Mouse (Mus musculus) liver, embryonic 16.5 days (tissue): ENCODE data around the gene Rpl19. TPM values are rescaled to one million over a fixed set of nuclear protein-coding genes. Genes with fewer than 3 reads are reported as not detected.

ENCODE experiments used
- ATAC-seq: fragments of 200-750 bp; cut with Nextera tagmentation; 2 replicates; pipeline ENCODE4 v1.8.0; 2017; ENCODE audit warnings: low read depth, mild to moderate bottlenecking, moderate number of reproducible peaks, moderate library complexity
- H3K27ac ChIP-seq: fragments of 300-500 bp; sonication (generic); 2 replicates; pipeline ENCODE4 v1.5.1; 2014; ENCODE audit warnings: mild to moderate bottlenecking, low read length
- H3K27me3 ChIP-seq: fragments of 300-500 bp; sonication (generic); 2 replicates; pipeline ENCODE4 v1.6.1; 2014; ENCODE audit warnings: low read depth, low read length, mixed read lengths; ENCODE audit not compliant: control insufficient read depth, insufficient read depth
- H3K36me3 ChIP-seq: fragments of 300-500 bp; sonication (generic); 2 replicates; pipeline ENCODE4 v1.6.1; 2014; ENCODE audit warnings: mild to moderate bottlenecking; ENCODE audit not compliant: control insufficient read depth, insufficient read depth
- H3K4me1 ChIP-seq: fragments of 300-500 bp; sonication (generic); 2 replicates; pipeline ENCODE4 v1.6.1; 2014; ENCODE audit warnings: low read depth, low read length, mixed read lengths; ENCODE audit not compliant: control insufficient read depth
- H3K4me2 ChIP-seq: fragments of 300-500 bp; sonication (generic); 2 replicates; pipeline ENCODE4 v1.6.1; 2014; ENCODE audit warnings: low read depth, low read length, mixed read lengths
- H3K4me3 ChIP-seq: fragments of 300-500 bp; sonication (generic); 2 replicates; pipeline ENCODE4 v1.5.1; 2014; ENCODE audit warnings: low read depth, mild to moderate bottlenecking, low read length
- H3K9ac ChIP-seq: fragments of 300-500 bp; sonication (generic); 2 replicates; pipeline ENCODE4 v1.6.1; 2014; ENCODE audit warnings: low read depth, low read length
- H3K9me3 ChIP-seq: fragments of 300-500 bp; sonication (generic); replicated peaks from 2 replicates; pipeline ENCODE4 v1.6.1; 2016; ENCODE audit warnings: low read length; ENCODE audit not compliant: control insufficient read depth
- WGBS: fragments of 180-500 bp; shearing (Covaris S2); extraction: QIAGEN DNeasy Blood & Tissue Kit; methylation state at CpG from one replicate; pipeline ENCODE4 v1.1.7; 2014; ENCODE audit not compliant: insufficient replicate concordance; 5-methylcytosine and 5-hydroxymethylcytosine counted together
- polyA plus RNA-seq: library from polyadenylated mRNA; unstranded; fragments of >200 nt; fragmentation: Nextera tagmentation; extraction: Ambion mirVana; gene quantifications from 2 replicates; pipeline ENCODE4 v1.2.1, GENCODE M21; 2015

Gene Rpl19
- polyA plus RNA-seq, 1 experiment from 2014 or later = 478 TPM

- Histone ChIP-seq H3K4me3 (no peak overlapping the region), H3K4me2 (no peak overlapping the region), H3K27ac (no peak overlapping the region), H3K4me1 (peaks cover 21% of the 10 kb centered on the region), H3K9ac (no peak overlapping the region), H3K36me3 (peaks cover 11% of the 10 kb centered on the region), H3K27me3 (peaks cover 21% of the 10 kb centered on the region), H3K9me3 (no peaks in the 10 kb centered on the region)
- 53% methylated on average over 3 of the region's 3 CpGs for WGBS
- no peak for ATAC-seq
These were observed 2.0 kb upstream of the Rpl19 start for GRCm38 (mm10) chr11:98024516-98024915.

GRCm38 (mm10) chr11:98026248-98026569 lies 301 bp upstream of the Rpl19 start:
- H3K4me2 ChIP-seq = peak overlapping the region; percentile 94
- no peak for ATAC-seq
- peaks cover 21% of the 10 kb centered on the region for H3K4me1 ChIP-seq
- H3K27me3 ChIP-seq = peaks cover 17% of the 10 kb centered on the region
- H3K36me3 ChIP-seq = peaks cover 27% of the 10 kb centered on the region
- no peaks in the 10 kb centered on the region for H3K9me3 ChIP-seq
- 9% methylated on average over 15 of the region's 15 CpGs for WGBS
- H3K4me3 ChIP-seq = peak overlapping the region; percentile 98
- peak overlapping the region; percentile 80 for H3K27ac ChIP-seq
- H3K9ac ChIP-seq = peak overlapping the region; percentile 97

GRCm38 (mm10) chr11:98027297-98027688 lies 783 bp downstream of the Rpl19 start:
- WGBS = under 1% methylated on average over 18 of the region's 18 CpGs
- H3K4me3 ChIP-seq = peak overlapping the region; percentile 98
- H3K4me2 ChIP-seq = peak overlapping the region; percentile 94
- H3K9me3 ChIP-seq = no peaks in the 10 kb centered on the region
- peak overlapping the region; percentile 80 for H3K27ac ChIP-seq
- peaks cover 13% of the 10 kb centered on the region for H3K4me1 ChIP-seq
- peaks cover 6% of the 10 kb centered on the region for H3K27me3 ChIP-seq
- no peak for ATAC-seq
- peak overlapping the region; percentile 97 for H3K9ac ChIP-seq
- peaks cover 27% of the 10 kb centered on the region for H3K36me3 ChIP-seq

- Histone ChIP-seq H3K4me3 (peak overlapping the region; percentile 98), H3K27me3 (peaks cover 1% of the 10 kb centered on the region; the same call in 1 of the 2 replicates), H3K4me2 (peak overlapping the region; percentile 94), H3K9ac (peak overlapping the region; percentile 97), H3K27ac (peak overlapping the region; percentile 80; the same call in 1 of the 2 replicates), H3K9me3 (no peaks in the 10 kb centered on the region), H3K4me1 (peaks cover 10% of the 10 kb centered on the region), H3K36me3 (peaks cover 27% of the 10 kb centered on the region)
- ATAC-seq = no peak
- 7% methylated on average over 7 of the region's 7 CpGs for WGBS
These were observed 1.3 kb downstream of the Rpl19 start for GRCm38 (mm10) chr11:98027785-98028184.

DNA sequence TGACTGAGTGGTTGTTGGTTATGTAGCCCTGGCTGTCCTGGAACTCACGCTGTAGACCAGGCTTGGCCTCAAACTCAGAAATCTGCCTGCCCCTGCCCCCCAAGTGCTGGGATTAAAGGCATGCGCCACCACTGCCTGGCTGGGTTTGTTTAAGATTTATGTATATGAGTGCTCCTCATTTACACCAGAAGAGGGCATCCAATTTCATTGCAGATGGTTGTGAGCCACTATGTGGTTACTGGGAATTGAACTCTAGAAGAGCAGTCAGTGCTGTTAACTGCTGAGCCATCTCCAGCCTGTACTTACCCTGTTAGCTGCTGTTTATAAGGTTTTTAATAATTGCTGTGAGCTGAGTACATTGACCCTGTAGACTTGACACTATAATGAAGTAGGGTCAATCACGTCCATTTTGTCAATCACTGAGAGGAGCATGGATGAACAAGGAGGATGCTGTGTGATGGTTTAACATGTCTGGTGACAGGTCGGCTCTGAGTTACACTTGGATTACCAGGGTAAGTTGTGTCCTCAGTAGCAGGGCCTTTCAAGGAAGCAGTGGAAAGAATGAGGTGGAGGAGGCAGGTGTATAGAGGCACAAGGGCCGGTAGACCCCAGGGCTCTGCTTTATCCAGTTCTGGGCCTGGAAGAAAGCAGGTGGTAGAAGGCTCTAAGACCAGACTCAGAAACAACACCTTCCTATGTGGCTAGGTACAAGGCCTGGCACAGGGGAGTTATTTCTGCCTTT lies 4.4 kb downstream of the Rpl19 start:
- peaks cover 27% of the 10 kb centered on the region for H3K36me3 ChIP-seq
- peaks cover 10% of the 10 kb centered on the region for H3K27me3 ChIP-seq
- H3K9ac ChIP-seq = no peak overlapping the region
- no peak overlapping the region for H3K4me3 ChIP-seq
- no peak overlapping the region for H3K4me2 ChIP-seq
- no peak overlapping the region for H3K27ac ChIP-seq
- H3K4me1 ChIP-seq = peaks cover 7% of the 10 kb centered on the region
- 60% methylated on average over 5 of the region's 5 CpGs for WGBS
- no peaks in the 10 kb centered on the region for H3K9me3 ChIP-seq
- ATAC-seq = no peak

DNA sequence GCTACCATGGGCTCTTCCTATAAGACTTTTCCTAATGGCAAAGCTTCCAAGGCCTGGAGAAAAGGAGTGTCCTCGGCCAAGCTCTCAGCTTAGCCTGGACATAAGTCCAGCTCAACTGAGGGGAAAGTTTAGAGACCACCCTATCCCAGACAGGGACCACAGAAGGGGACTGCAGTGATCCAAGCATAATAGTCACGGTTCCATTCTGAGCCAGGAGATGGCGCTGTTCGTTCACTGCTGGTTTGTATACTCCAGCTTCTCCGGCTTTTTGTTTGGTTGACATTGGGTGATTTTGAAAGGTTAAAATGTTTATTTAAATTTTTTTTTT lies 4.9 kb downstream of the Rpl19 start:
- H3K27me3 ChIP-seq = peaks cover 16% of the 10 kb centered on the region
- 16% methylated on average over 5 of the region's 5 CpGs for WGBS
- H3K4me2 ChIP-seq = no peak overlapping the region
- no peak for ATAC-seq
- H3K4me1 ChIP-seq = peaks cover 7% of the 10 kb centered on the region
- H3K36me3 ChIP-seq = peaks cover 27% of the 10 kb centered on the region
- H3K4me3 ChIP-seq = no peak overlapping the region
- no peak overlapping the region for H3K9ac ChIP-seq
- H3K9me3 ChIP-seq = no peaks in the 10 kb centered on the region
- no peak overlapping the region for H3K27ac ChIP-seq

DNA sequence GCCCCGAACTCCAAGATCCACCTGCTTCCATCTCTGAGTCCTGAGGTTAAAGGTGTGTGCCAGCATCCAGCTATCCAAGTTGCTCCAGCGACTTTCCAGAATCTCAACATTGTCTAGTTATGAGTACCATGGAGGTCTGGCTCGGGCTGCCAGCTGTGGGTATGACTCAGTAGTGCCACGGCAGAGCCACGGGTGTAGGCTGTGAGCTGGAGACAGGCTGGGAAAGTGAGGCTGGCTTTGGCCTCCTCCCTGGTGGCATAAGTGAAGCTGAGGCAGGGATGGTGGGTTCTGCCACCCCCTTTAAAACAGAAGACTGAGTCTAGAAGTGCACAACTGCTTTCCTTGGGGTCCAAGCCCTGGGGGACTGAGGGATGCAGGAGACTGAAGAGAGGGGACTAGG lies 7.6 kb downstream of the Rpl19 start:
- H3K27ac ChIP-seq = no peak overlapping the region
- WGBS = 62% methylated on average over 5 of the region's 5 CpGs
- H3K4me2 ChIP-seq = no peak overlapping the region
- H3K9me3 ChIP-seq = no peaks in the 10 kb centered on the region
- no peak overlapping the region for H3K4me3 ChIP-seq
- no peak for ATAC-seq
- peaks cover 25% of the 10 kb centered on the region for H3K27me3 ChIP-seq
- no peak overlapping the region for H3K9ac ChIP-seq
- peaks cover 4% of the 10 kb centered on the region; the same call in 1 of the 2 replicates for H3K4me1 ChIP-seq
- H3K36me3 ChIP-seq = peaks cover 21% of the 10 kb centered on the region

DNA sequence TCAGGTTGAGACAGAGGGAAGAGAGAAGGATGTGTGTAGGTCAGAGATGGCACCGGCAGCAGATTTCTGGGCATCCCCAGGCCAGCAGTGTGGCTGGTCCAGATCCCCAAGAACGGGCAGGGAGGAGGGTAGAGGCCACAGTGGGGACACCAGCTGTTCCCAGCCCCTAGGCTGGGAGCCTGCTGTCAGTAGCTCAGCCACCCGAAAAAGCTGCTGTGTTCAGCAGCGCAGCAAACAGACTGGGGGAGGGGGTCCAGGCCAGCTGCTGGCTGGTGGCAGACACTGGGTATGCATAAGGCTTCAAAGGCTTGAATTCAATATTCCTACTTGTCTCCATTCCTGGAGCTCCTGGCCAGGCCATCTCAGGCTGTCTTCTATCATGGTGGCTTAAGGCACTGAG lies 8.3 kb downstream of the Rpl19 start:
- H3K9me3 ChIP-seq = no peaks in the 10 kb centered on the region
- no peak for ATAC-seq
- peaks cover 13% of the 10 kb centered on the region for H3K36me3 ChIP-seq
- no peak overlapping the region for H3K9ac ChIP-seq
- H3K4me2 ChIP-seq = no peak overlapping the region
- 42% methylated on average over 4 of the region's 4 CpGs for WGBS
- H3K4me3 ChIP-seq = no peak overlapping the region
- peaks cover 25% of the 10 kb centered on the region for H3K27me3 ChIP-seq
- H3K27ac ChIP-seq = no peak overlapping the region
- H3K4me1 ChIP-seq = peaks cover 4% of the 10 kb centered on the region; the same call in 1 of the 2 replicates

DNA sequence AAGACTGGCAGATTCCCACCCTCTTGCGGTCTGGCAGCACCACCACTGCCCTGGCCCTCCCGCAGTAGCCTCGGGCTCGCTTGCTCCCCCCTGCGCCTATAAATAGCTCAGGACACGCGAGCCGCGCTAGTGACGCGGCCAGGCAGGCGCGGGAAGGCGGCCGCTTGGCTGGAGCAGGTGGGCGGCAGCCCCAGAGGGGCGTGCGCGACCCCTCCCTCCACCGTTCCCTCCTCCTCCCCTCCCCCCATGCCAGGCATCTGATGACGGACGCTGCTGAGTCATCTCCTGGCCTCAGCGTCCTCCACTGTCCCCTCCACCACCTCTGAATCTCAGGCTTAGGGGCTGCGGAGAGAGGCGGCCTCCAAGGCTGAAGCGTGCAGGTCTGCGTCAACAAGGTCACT lies 9.5 kb downstream of the Rpl19 start:
- Histone ChIP-seq H3K4me2 (peak overlapping the region; percentile 30; the same call in 1 of the 2 replicates), H3K36me3 (peaks cover 3% of the 10 kb centered on the region; the same call in 1 of the 2 replicates), H3K9me3 (no peaks in the 10 kb centered on the region), H3K27ac (no peak overlapping the region), H3K4me3 (peak overlapping the region; percentile 12; the same call in 1 of the 2 replicates), H3K4me1 (peaks cover 4% of the 10 kb centered on the region; the same call in 1 of the 2 replicates), H3K9ac (no peak overlapping the region), H3K27me3 (peaks cover 25% of the 10 kb centered on the region)
- WGBS = 0% methylated on average over 26 of the region's 27 CpGs
- ATAC-seq = no peak
